Mouse (Mus musculus): ENCODE measurements at regions not wholly inside any gene's neighbourhood (a gene's known extent, or its start where the extent isn't known, plus 50 kb on each side); places are given as distances from the start of the nearest gene placed in this dataset.

GRCm38 (mm10) chr6:51362475-51363226 lies 69.8 kb upstream of the Nfe2l3 start:
- TF ChIP-seq POLR2A (IDR thresholded peaks at IDR 0.05; ENCODE audit: control insufficient read depth, low read depth, low read length) (no peak), CTCF (IDR thresholded peaks at IDR 0.05; ENCODE audit: control insufficient read depth, insufficient read depth, insufficient replicate concordance, low read depth, low read length) (peak; percentile 59; the same call in 1 of the 2 replicates)
